Mouse (Mus musculus): ENCODE measurements around the gene Tpd52l2. TPM values are rescaled to one million over a fixed set of nuclear protein-coding genes. Genes with fewer than 3 reads are reported as not detected.

Gene Tpd52l2
- polyA plus RNA-seq, 1 experiment from 2014 or later: 142 TPM

GRCm38 (mm10) chr2:181520118-181520935 lies 23.4 kb downstream of the Tpd52l2 start, which contains the start of gene Dnajc5:
Gene Dnajc5 (plus strand): TSS chr2:181520485.
- under 1% methylated on average over 68 of the region's 74 CpGs for WGBS

GRCm38 (mm10) chr2:181520936-181521227 lies 23.9 kb downstream of the Tpd52l2 start:
- H3K36me3 ChIP-seq (ENCODE audit: control insufficient read depth, insufficient read depth, low read length): peaks cover 8% of the 10 kb centered on the region
- H3K27me3 ChIP-seq (ENCODE audit: control insufficient read depth, insufficient read depth, low read length): no peaks in the 10 kb centered on the region
- peak overlapping the region; percentile 96 for H3K27ac ChIP-seq (ENCODE audit: low read depth, low read length)
- DNase-seq (ENCODE audit: low spot score): no peak
- peak overlapping the region; percentile 93 for H3K9ac ChIP-seq (ENCODE audit: low read length)
- peak overlapping the region; percentile 94 for H3K4me3 ChIP-seq (ENCODE audit: low read depth, low read length)
- WGBS: under 1% methylated on average over 17 of the region's 17 CpGs
- H3K4me2 ChIP-seq (ENCODE audit: low read depth): peak overlapping the region; percentile 63
- ATAC-seq (ENCODE audit: insufficient read depth, low FRiP score, low TSS enrichment): no peak
- no peaks in the 10 kb centered on the region for H3K9me3 ChIP-seq (ENCODE audit: control insufficient read depth, low read length)
- peaks cover 15% of the 10 kb centered on the region for H3K4me1 ChIP-seq (ENCODE audit: control insufficient read depth, insufficient read depth, low read length)

More at GRCm38 (mm10) chr2:181520118-181520935, 23.4 kb downstream of the Tpd52l2 start, which contains the start of gene Dnajc5:
- peak; percentile 98 for DNase-seq (ENCODE audit: low spot score)
- peak within 1 kb of the TSS; percentile 96 for H3K27ac ChIP-seq (ENCODE audit: low read depth, low read length)
- peak within 1 kb of the TSS; percentile 63 for H3K4me2 ChIP-seq (ENCODE audit: low read depth)
- peak within 1 kb of the TSS; percentile 94 for H3K4me3 ChIP-seq (ENCODE audit: low read depth, low read length)
- peak within 1 kb of the TSS; percentile 93 for H3K9ac ChIP-seq (ENCODE audit: low read length)
- H3K9me3 ChIP-seq (ENCODE audit: control insufficient read depth, low read length): no peaks in the 10 kb centered on the region
- peak; percentile 96 for ATAC-seq (ENCODE audit: insufficient read depth, low FRiP score, low TSS enrichment)
- peaks cover 8% of the 10 kb centered on the region for H3K36me3 ChIP-seq (ENCODE audit: control insufficient read depth, insufficient read depth, low read length)
- H3K27me3 ChIP-seq (ENCODE audit: control insufficient read depth, insufficient read depth, low read length): no peaks in the 10 kb centered on the region
- H3K4me1 ChIP-seq (ENCODE audit: control insufficient read depth, insufficient read depth, low read length): peaks cover 15% of the 10 kb centered on the region

- 66% methylated on average over 10 of the region's 10 CpGs for WGBS
- Histone ChIP-seq H3K27ac (ENCODE audit: low read depth, low read length) (no peak overlapping the region), H3K9me3 (ENCODE audit: control insufficient read depth, low read length) (no peaks in the 10 kb centered on the region), H3K9ac (ENCODE audit: low read length) (0 out of 2 replicates have a peak overlapping the region, but pooled peaks have one; percentile 93), H3K27me3 (ENCODE audit: control insufficient read depth, insufficient read depth, low read length) (no peaks in the 10 kb centered on the region), H3K4me3 (ENCODE audit: low read depth, low read length) (peak overlapping the region; percentile 94), H3K4me1 (ENCODE audit: control insufficient read depth, insufficient read depth, low read length) (peaks cover 15% of the 10 kb centered on the region), H3K4me2 (ENCODE audit: low read depth) (peak overlapping the region; percentile 63), H3K36me3 (ENCODE audit: control insufficient read depth, insufficient read depth, low read length) (peaks cover 4% of the 10 kb centered on the region)
- ATAC-seq (ENCODE audit: insufficient read depth, low FRiP score, low TSS enrichment): no peak
- no peak for DNase-seq (ENCODE audit: low spot score)
Observed at GRCm38 (mm10) chr2:181521491-181521890, 24.5 kb downstream of the Tpd52l2 start.

GRCm38 (mm10) chr2:181522811-181523210 lies 25.9 kb downstream of the Tpd52l2 start:
- peaks cover 15% of the 10 kb centered on the region for H3K4me1 ChIP-seq (ENCODE audit: control insufficient read depth, insufficient read depth, low read length)
- no peak for DNase-seq (ENCODE audit: low spot score)
- H3K4me3 ChIP-seq (ENCODE audit: low read depth, low read length): no peak overlapping the region
- peaks cover 3% of the 10 kb centered on the region for H3K36me3 ChIP-seq (ENCODE audit: control insufficient read depth, insufficient read depth, low read length)
- no peak overlapping the region for H3K4me2 ChIP-seq (ENCODE audit: low read depth)
- no peak overlapping the region for H3K27ac ChIP-seq (ENCODE audit: low read depth, low read length)
- no peak overlapping the region for H3K9ac ChIP-seq (ENCODE audit: low read length)
- no peak for ATAC-seq (ENCODE audit: insufficient read depth, low FRiP score, low TSS enrichment)
- H3K9me3 ChIP-seq (ENCODE audit: control insufficient read depth, low read length): no peaks in the 10 kb centered on the region
- no peaks in the 10 kb centered on the region for H3K27me3 ChIP-seq (ENCODE audit: control insufficient read depth, insufficient read depth, low read length)
- WGBS: 77% methylated on average over 5 of the region's 5 CpGs

- no peaks in the 10 kb centered on the region for H3K9me3 ChIP-seq (ENCODE audit: control insufficient read depth, low read length)
- DNase-seq (ENCODE audit: low spot score) (no peak), ATAC-seq (ENCODE audit: insufficient read depth, low FRiP score, low TSS enrichment) (no peak)
- H3K4me1 ChIP-seq (ENCODE audit: control insufficient read depth, insufficient read depth, low read length): peaks cover 8% of the 10 kb centered on the region
- peaks cover 3% of the 10 kb centered on the region for H3K36me3 ChIP-seq (ENCODE audit: control insufficient read depth, insufficient read depth, low read length)
- H3K4me2 ChIP-seq (ENCODE audit: low read depth): no peak overlapping the region
- no peak overlapping the region for H3K27ac ChIP-seq (ENCODE audit: low read depth, low read length)
- WGBS: 94% methylated on average over 5 of the region's 5 CpGs
- H3K4me3 ChIP-seq (ENCODE audit: low read depth, low read length): no peak overlapping the region
- H3K27me3 ChIP-seq (ENCODE audit: control insufficient read depth, insufficient read depth, low read length): no peaks in the 10 kb centered on the region
- H3K9ac ChIP-seq (ENCODE audit: low read length): no peak overlapping the region
Observed at GRCm38 (mm10) chr2:181525526-181525925, 28.6 kb downstream of the Tpd52l2 start.

- no peak overlapping the region for H3K9ac ChIP-seq (ENCODE audit: low read length)
- no peaks in the 10 kb centered on the region for H3K4me1 ChIP-seq (ENCODE audit: control insufficient read depth, insufficient read depth, low read length)
- no peaks in the 10 kb centered on the region for H3K9me3 ChIP-seq (ENCODE audit: control insufficient read depth, low read length)
- H3K27me3 ChIP-seq (ENCODE audit: control insufficient read depth, insufficient read depth, low read length): no peaks in the 10 kb centered on the region
- DNase-seq (ENCODE audit: low spot score) (no peak), ATAC-seq (ENCODE audit: insufficient read depth, low FRiP score, low TSS enrichment) (no peak)
- no peak overlapping the region for H3K27ac ChIP-seq (ENCODE audit: low read depth, low read length)
- no peak overlapping the region for H3K4me3 ChIP-seq (ENCODE audit: low read depth, low read length)
- peaks cover 3% of the 10 kb centered on the region; the same call in 1 of the 2 replicates for H3K36me3 ChIP-seq (ENCODE audit: control insufficient read depth, insufficient read depth, low read length)
- H3K4me2 ChIP-seq (ENCODE audit: low read depth): no peak overlapping the region
- WGBS: 91% methylated on average over 1 of the region's 1 CpGs
Observed at GRCm38 (mm10) chr2:181529076-181529475, 32.1 kb downstream of the Tpd52l2 start.

- Histone ChIP-seq H3K27ac (ENCODE audit: low read depth, low read length) (no peak overlapping the region), H3K4me3 (ENCODE audit: low read depth, low read length) (no peak overlapping the region), H3K9me3 (ENCODE audit: control insufficient read depth, low read length) (no peaks in the 10 kb centered on the region), H3K4me2 (ENCODE audit: low read depth) (no peak overlapping the region), H3K9ac (ENCODE audit: low read length) (no peak overlapping the region), H3K27me3 (ENCODE audit: control insufficient read depth, insufficient read depth, low read length) (no peaks in the 10 kb centered on the region), H3K36me3 (ENCODE audit: control insufficient read depth, insufficient read depth, low read length) (peaks cover 2% of the 10 kb centered on the region; the same call in 1 of the 2 replicates), H3K4me1 (ENCODE audit: control insufficient read depth, insufficient read depth, low read length) (no peaks in the 10 kb centered on the region)
- ATAC-seq (ENCODE audit: insufficient read depth, low FRiP score, low TSS enrichment) (no peak), DNase-seq (ENCODE audit: low spot score) (no peak)
- 98% methylated on average over 3 of the region's 3 CpGs for WGBS
Observed at GRCm38 (mm10) chr2:181532589-181532988, 35.6 kb downstream of the Tpd52l2 start.

GRCm38 (mm10) chr2:181536410-181536809 lies 39.5 kb downstream of the Tpd52l2 start:
- no peak for ATAC-seq (ENCODE audit: insufficient read depth, low FRiP score, low TSS enrichment)
- Histone ChIP-seq H3K9me3 (ENCODE audit: control insufficient read depth, low read length) (no peaks in the 10 kb centered on the region), H3K4me1 (ENCODE audit: control insufficient read depth, insufficient read depth, low read length) (no peaks in the 10 kb centered on the region), H3K9ac (ENCODE audit: low read length) (no peak overlapping the region), H3K27ac (ENCODE audit: low read depth, low read length) (no peak overlapping the region), H3K36me3 (ENCODE audit: control insufficient read depth, insufficient read depth, low read length) (no peaks in the 10 kb centered on the region), H3K4me3 (ENCODE audit: low read depth, low read length) (no peak overlapping the region), H3K4me2 (ENCODE audit: low read depth) (no peak overlapping the region), H3K27me3 (ENCODE audit: control insufficient read depth, insufficient read depth, low read length) (no peaks in the 10 kb centered on the region)
- 93% methylated on average over 2 of the region's 2 CpGs for WGBS
- no peak for DNase-seq (ENCODE audit: low spot score)

Measured in neural tube, embryonic 11.5 days (tissue).